Mouse (Mus musculus): ENCODE results near the gene Olfml2b.

The Olfml2b gene

DNA sequence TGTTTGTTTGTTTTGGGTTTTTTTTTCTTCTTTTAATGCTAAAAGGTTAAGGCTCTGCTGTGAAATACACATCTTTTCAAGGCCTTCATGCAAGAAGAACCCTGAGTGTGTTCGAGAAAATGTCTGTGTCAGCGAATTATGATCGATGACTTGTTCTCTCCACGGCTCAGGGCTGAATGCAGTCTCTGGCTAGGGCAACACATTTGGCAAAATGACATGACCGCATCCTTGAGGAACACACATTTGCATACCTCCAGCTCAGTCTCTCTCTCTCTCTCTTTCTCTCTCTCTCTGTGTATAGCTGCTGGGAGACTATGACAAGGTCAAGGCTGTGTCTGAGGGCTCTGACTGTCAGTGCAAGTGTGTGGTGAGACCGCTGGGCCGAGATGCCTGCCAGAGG is 3.0 kb downstream of the Olfml2b start:
- no peak for DNase-seq

- DNase-seq, result no peak
Observed at GRCm38 (mm10) chr1:170647971-170648514, 3.7 kb downstream of the Olfml2b start.

DNA sequence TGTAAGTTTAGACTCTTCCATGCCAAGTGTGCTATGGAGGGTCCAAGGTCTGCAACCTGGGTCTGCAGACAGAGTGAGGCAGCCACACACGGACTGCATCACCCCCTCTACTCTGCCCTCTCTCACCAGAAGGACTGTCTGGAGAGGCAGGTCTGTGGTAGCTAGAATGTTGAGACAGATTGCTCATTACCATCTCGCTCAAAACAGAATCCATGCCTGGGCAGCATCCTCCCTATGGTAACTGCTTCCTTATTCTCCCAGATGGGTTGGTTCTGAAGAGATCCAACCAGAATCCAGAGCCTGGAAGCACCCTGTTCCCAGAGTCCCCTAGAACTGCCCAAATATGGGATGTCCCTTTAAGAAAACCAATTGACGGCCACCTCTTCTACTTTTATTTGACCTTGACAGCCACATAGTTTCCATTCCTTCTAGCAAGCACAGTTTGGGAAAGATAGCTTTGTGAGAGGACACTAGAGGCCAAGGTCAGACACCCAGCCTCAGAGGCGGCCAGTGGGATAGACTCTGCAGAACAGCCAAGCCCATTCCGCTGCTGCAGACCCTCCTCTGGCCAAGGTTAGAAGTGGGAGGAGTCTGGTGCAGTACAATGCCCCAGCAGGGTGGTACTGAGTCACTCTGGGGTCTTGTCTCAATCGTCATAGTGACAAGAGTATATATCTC is 6.9 kb downstream of the Olfml2b start:
- DNase-seq, result no peak

DNA sequence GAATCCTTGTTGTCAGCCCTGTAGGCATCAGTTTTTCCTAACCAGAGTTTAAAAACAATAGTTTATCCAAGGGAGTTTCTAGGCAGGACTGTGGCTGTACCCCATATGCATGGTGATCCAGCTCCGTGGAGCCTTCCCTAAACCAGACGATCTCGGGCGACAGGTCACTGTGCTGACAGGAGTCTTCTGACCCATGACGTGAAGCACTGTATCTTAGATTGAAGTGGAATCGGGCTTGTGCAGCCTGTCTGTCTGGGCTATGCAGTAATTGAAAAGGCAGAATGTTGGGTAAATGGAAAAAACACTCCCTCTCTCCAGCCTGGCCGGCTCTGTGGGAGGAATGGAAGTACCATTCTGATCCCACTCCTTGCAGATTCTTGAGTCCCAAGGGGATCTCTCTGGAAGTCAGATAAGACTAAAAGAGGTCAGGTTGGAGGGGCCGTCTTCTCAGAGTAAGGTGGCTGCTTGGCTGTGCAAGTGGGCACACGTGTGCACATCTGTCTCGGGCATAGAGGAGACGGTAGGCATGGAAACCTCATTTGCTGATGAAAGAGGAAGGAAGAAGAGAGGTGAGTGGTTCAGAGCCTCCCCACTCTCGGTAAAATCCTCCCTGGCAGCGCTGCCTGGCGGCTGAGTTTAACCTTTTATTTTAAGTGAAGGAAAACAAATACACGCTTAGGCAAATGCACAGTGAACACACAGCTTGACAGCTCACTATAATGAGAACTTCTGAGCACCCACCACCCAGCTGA is 7.8 kb downstream of the Olfml2b start:
- DNase-seq, result no peak

GRCm38 (mm10) chr1:170655280-170655917 is 11.1 kb downstream of the Olfml2b start:
- peak; percentile 49 to 57 for DNase-seq

DNA sequence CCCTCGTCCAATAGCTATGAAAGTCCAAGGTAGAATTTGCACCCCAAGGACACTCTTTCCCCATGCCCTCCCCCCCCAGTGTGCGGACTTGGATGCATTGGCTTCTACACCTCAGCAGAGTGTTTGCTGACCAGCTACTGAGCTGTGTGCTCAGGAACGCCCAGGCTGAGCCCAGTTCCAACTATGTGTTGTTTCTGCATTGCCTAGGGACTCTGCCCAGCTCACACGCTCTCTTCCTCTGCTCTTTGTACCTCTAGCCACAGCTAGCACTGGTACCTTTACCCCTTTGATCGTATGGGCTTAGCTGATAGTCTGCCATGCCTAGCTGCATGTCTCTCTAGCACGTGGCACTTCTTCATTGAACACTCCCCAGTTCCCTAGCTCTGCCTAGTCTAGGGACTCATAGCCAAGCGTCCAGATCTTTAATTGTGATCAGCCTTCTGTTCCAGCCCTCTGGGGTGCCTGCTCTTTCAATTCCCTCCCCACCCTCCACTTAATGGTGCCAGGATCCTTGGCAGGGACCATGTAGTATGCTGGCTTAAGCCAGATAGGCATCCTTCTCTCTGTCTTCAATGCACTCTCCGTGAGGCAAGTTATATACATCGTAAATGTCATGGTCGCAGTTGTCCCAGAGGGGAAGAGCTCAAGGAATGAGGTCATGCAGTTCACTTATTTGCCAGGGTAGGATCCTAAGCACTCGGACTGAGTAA is 12.3 kb downstream of the Olfml2b start:
- no peak for DNase-seq

DNA sequence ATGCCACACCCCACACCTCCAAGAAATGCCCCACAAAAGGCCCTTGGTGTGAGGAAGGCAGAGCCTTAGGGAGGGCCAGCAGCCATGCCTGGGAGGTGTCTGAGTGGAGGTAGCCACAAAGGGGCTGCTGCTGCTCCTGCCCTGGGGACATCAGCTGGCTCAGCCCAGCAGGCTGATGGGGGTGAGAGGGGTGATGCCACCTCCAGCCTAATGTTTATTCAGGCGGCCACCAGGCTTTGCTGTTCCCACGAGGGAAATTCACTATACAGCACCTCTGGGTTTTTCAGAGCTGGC is 12.8 kb downstream of the Olfml2b start:
- no peak for DNase-seq

DNA sequence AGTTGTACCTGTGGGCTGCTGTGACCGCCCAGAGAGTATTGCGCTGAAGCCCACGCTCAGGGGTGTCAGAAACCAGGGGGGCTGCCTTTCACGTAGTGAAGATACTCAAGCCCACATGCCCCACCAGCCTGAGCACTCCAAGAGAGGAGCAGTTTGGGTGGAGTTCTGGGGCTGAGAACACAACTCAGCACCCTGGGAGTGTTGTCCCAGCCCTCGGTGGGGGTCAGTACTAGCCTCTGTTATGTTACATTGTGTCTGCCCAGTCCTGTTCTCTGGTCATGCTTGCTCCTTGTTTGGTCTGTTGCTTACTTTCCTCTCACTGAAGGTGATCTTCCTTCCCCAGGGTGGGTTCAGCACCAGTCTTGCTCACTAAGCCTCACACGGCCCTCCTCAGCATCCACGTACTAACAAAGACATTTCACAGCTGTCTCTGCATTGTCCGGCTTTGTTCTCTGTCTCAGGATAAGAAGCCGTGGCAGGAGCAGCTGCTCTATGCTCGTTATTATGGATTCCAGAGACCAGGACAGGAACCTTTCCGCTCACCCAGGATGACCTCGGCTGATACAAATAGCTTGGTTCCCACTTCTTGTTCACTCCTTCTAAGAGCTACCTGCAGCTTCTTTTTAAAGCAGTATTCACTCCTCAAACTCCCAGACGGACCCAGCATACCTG is 13.4 kb downstream of the Olfml2b start:
- DNase-seq, result no peak

DNA sequence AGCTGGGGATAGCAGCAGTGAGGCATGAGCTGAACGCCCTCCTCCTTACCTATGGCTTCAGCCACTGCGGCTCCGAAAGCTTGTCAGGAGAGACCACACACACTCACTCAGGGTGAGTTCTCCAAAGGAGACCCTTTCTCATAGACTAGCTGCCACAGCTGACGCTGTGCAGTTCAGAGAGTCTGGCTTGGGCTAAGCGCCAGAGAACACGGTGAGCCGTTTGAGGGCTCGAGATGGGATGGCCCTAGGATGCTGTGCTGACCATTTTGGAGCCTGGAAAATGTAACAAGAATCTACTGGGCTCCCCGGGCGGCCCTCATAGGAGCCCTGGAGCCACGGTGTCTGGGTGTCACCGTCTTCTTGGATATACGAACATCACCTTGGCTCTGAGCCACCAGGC is 14.9 kb downstream of the Olfml2b start:
- no peak for DNase-seq

GRCm38 (mm10) chr1:170664620-170665185 is 20.4 kb downstream of the Olfml2b start:
- DNase-seq, result no peak

- DNase-seq, result no peak
Observed at GRCm38 (mm10) chr1:170665200-170665599, 20.9 kb downstream of the Olfml2b start.

DNA sequence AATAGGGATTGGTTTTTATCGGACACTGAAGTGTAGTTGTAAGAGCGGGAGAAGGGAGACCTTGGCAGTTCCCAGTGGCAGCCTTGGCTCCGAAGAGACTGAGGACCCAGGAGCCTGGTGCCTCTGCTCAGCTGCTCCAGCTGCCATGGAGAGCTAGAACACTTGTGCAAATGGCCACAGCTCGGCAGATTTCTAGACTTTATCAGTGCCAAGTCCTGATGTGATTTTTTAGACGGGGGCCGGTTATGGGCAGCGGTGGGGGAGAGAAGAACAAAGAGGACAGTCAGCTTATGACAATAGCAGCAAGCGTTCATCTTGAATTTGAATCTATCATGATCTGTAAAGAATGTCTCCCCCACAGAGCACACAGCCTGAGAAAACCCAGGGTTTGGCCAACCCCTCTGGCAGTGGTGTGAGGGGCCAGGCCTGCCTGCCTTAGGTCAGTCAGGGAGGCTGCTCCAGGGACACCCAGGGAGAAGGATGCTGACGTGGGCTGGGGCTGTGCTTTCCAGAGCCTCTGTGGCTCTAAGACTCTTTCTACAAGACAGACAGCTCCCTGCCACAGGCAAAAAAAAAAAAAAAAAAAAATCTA is 29.9 kb downstream of the Olfml2b start:
- peak in 1 of 2 experiments; percentile 18 for DNase-seq

- DNase-seq, result no peak
Observed at GRCm38 (mm10) chr1:170677681-170678080, 33.3 kb downstream of the Olfml2b start.

DNA sequence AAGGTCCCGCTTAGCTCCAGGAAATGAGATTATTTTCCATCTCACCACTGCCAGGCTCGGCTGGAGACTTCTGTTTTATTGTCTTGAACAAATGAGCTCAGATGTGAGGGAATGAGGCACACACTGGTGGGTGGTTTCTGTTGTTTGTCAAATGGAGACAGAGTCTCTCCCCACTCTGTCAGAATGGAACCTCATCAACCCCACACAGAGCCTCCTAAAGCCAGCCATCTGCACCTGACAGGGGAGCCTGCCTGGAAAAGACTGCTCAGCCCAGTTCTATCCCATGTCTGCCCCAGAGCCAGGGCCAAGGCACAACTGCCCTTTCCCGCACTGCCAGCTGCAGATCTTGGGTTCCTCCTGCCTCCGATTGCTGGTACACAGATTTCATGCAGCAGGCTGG is 34.5 kb downstream of the Olfml2b start:
- no peak for DNase-seq

DNA sequence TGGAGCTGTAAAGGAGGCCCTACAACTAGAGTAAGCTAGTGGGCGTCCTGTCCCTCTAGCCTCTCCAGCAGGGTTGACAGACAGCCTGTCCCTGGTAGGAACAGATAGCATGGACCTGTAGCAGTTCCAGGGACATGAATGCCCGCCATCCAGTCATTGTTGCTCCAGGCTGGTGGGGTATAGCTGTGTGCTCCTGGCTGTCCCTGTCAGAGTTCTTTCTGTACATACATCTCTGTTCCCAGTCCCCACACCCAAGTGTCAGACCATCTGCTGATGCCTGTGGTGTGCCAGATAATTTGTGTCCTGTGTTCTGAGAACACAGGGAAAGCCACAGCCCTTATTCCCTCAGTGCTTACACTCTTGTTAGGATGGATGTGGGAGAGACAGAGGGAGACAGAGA is 35.3 kb downstream of the Olfml2b start:
- no peak for DNase-seq

GRCm38 (mm10) chr1:170683863-170684262 is 39.5 kb downstream of the Olfml2b start:
- no peak for DNase-seq

- no peak for DNase-seq
Observed at GRCm38 (mm10) chr1:170689773-170690172, 45.4 kb downstream of the Olfml2b start.

DNA sequence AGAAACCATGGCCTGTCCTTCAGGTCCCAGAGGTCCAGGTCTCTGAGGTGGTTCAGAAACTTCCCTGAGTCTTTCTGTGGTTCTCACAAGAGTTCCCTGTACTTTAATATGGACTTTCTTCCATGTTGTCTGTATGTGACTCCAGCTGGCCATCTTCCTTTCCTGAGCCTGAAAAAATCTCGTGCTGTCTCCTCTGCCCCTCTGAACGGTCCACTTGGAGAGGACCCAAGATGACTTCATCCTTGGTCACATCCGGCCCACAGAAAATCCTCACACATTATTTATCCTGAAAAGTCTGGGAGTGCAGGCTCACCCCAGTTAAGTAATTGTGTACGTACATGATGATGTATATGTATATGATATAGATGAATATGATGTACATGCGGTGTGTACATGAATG is 47.0 kb downstream of the Olfml2b start:
- no peak for DNase-seq

DNA sequence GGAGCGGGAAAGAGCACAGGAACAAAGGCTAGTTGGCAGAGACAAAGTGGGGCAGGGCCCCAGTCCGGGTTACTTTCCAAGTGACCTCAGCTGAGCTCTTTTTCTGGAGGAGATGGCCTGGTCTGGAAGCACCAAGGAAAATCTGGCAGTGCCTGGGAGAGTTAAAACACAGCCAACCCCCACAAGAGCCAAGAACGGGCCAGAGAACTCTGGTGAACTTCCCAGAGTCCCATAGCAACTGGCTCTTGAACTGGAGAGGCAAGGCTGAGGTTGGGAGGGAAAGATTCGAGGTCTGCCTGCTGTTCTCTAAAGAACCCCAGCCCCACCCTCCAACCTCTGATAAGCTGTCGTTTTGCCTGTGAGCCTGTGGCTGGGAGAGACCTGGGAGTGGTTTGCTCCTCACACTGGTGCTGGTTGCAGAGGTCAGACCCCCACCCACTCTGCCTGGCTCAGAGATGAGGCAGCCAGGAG is 50.5 kb downstream of the Olfml2b start:
- no peak for DNase-seq

- no peak for DNase-seq
Observed at GRCm38 (mm10) chr1:170695326-170695725, 51.0 kb downstream of the Olfml2b start.

- DNase-seq, result no peak
Observed at GRCm38 (mm10) chr1:170696996-170697395, 52.7 kb downstream of the Olfml2b start.
